Mouse (Mus musculus): ENCODE results near the gene Mbtps1.

GRCm38 (mm10) chr8:119478684-119479083, 79.9 kb downstream of the Mbtps1 start:
- TF ChIP-seq CTCF (IDR thresholded peaks at IDR 0.05; ENCODE audit: control insufficient read depth, insufficient read depth, insufficient read length) (no peak), MYOG (IDR thresholded peaks at IDR 0.05; ENCODE audit: control insufficient read depth, extremely low read depth, insufficient read length) (no peak), FOSL1 (IDR thresholded peaks at IDR 0.05; ENCODE audit: insufficient read depth, low read length, poor library complexity, severe bottlenecking) (no peak), MYOD1 (IDR thresholded peaks at IDR 0.05; ENCODE audit: control insufficient read depth, insufficient read length, low read depth) (no peak)

All from C2C12 (cell line).